Mouse (Mus musculus) WW6 (cell line): ENCODE data around the gene Gk.

Experiments used
- DNase-seq: peaks from one replicate; pipeline ENCODE4 v3.0.0-alpha.2; 2013; ENCODE audit warnings: low read depth, low spot score

The Gk gene

DNA sequence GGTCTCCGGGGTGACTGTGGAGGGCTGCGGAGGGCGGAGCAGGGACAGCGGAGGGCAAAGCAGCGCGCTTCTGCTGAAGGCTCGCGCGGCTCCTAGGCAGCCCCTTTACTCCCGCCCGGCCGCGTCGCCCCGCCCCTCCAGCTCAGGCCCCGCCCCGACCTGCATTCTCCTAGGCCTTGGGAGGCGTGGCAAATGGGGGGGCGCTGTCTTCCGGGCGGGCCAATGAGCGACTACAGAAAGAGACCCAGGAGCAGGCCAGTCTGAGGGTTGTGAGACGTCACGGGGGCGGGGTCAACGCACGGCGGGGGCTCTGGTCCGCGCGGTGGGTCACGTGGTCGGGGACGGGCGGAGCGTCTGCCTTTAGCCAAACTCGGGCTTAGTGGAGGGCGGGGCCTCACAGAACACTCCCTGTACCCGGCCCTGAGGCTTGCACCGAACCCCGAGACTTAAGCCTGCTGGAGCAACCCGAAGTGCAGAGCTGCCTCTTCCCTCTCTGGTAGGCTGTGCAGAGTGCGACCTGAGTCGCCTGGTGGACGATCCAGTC, at the start of gene Gk:
TSS of gene Gk (minus strand) at position 276 of the 544 bp plus-strand sequence.
- peak; percentile 76 for DNase-seq

- DNase-seq = no peak
Observed at GRCm38 (mm10) chrX:85804706-85805376, 28.2 kb upstream of the Gk start.

- no peak for DNase-seq
Observed at GRCm38 (mm10) chrX:85803006-85803405, 26.4 kb upstream of the Gk start.

- DNase-seq = no peak
Observed at GRCm38 (mm10) chrX:85797449-85797848, 20.8 kb upstream of the Gk start.

GRCm38 (mm10) chrX:85778346-85778745, 1.7 kb upstream of the Gk start:
- no peak for DNase-seq

- DNase-seq = peak; percentile 31
Observed at GRCm38 (mm10) chrX:85777141-85777540, 522 bp upstream of the Gk start.

DNA sequence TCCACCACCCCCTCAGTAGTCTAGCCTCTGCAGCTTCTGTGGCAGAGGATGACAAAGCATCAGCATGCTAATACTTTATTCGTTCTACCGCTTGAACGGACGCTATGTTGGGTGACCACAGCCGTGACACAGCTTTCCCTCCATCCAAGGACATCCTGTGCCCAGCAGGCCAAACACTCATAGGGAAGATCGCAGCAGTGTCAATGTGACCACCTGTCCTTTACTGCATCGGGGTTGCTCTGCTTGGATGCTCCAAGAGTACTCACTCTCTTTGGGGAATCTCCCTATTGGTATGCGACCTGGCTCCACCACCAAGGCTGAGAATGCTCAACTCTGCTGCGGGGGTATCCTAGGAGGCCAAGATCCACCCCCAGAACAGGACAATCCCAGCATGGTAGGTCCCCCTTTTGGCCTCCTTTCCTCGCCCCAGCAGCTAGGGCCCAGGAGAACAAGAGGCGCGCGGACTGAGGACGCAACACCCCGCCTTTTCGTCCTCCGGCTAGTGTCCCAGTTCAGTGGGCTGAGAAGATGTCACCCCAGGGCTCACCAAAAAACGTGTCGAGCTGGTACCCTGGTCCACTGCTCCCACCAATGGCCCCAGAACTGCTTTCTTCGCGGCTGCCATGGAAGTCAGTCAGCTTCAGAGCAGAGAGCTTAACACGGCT, 608 bp downstream of the Gk start:
- peak; percentile 0 for DNase-seq

- DNase-seq = no peak
Observed at GRCm38 (mm10) chrX:85771303-85771702, 5.3 kb downstream of the Gk start.

DNA sequence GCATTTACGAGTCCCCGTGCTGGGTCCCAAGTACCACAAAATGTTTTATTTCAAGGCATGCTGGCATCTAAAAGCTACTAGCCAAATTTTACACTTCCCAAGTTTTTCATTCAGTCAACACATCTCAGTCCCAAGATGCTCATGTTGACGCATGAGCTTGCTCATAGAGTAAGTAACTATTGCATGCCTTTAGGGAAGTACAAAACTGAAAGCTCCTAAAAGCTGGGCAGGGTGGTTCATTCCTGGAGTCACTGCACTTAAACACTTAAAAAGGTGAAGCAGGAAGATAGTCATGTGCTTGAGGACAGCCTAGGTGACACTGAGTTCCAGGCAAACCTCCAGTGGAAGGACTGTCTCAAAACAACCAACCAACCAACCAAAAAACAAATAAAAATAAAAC, 5.9 kb downstream of the Gk start:
- DNase-seq = no peak

- no peak for DNase-seq
Observed at GRCm38 (mm10) chrX:85768578-85768977, 8.0 kb downstream of the Gk start.

GRCm38 (mm10) chrX:85756005-85756404, 20.6 kb downstream of the Gk start:
- DNase-seq = no peak

GRCm38 (mm10) chrX:85743837-85744236, 32.8 kb downstream of the Gk start:
- no peak for DNase-seq

DNA sequence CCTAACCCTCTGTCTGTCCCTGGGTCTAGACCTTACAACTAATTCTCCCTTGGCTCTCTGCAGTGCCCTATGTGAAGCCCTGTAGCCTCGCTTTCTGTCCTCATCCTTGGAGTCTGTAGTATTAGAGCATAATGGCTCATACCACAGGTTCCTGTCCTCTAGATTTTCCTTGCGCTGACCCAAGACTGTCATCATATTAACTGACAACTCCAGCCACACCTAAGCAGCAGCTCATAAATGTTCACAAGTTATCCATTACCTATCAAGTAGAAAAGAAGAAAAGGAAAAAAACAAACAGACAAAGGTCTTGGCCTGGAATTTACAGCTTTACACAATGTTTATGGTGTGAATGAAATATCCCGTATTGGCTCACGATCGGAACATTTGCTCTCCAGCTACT, 43.4 kb downstream of the Gk start:
- no peak for DNase-seq

DNA sequence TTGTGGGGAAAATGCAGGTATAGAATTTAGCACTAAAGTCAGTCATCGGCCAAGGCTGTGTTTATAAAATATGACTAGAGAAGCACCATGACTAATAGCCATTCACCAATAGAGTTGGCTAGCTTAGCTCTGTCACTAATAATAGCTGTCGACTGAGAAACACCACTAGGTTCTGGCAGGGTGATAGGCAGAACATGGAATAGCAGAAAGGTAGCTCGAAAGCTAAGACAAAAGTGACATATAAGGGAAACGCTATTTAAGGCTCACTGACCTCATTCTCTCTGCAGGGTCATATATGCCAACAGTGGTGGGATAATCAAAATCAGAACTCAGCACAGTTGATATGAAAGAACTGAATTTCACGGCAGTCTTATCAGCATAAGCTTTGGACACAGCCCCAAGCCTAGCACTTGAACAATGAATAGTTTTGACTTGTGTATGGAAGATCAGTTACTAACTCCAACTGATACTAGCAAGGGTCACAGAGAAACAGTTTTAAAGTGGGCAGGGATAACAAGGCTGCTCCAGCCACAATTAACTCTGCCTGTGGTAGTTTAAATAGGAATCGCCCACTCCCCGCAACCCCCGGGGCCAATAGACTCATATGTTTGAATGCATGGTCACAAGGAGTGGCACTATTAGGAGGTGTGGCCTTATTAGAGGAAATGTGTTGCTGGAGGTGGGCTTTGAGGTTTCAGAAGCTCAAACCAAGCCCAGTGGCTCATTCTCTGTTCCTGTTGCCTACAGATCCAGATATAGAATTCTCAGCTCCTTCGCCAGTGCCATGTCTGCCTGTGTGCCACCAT, 45.3 kb downstream of the Gk start:
- DNase-seq = no peak

DNA sequence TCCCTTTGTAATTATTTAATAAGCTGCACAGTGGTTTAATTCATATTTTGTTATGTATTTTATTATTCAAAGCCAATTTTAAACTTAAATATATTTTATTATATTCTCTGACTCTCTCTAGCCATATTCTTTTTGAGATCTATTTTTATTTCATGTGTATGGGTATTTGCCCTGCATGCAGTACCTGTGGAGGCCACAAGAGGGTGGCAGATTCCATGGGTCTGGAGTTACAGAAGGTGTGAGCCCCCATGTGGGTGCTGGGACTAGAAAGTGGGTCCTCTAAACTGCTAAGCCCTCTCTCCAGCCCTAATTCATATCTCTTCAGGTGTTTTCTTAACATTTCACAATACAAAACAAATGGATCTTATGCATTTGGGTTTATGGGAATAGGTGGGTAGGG, 55.4 kb downstream of the Gk start:
- no peak for DNase-seq

DNA sequence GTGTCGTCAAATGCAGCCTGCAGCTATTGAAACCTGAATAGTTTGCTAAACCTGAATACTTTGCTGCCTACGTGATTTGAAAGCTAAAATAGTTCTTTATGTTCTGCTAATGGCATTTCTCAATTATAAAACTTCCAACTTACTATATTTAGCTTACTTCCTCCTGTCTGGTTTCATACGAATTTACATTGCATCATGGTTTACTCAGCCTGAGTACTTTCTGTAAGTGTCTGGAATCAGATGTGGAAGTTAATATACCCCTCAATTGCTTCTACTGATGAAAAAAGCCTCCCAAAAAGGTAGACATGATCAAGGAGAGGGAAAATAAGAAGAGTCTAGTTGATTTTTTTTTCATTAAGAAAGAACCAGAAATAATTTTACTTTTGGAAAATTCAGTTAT, 66.2 kb downstream of the Gk start:
- DNase-seq = no peak

- DNase-seq = no peak
Observed at GRCm38 (mm10) chrX:85705715-85706114, 70.9 kb downstream of the Gk start.

DNA sequence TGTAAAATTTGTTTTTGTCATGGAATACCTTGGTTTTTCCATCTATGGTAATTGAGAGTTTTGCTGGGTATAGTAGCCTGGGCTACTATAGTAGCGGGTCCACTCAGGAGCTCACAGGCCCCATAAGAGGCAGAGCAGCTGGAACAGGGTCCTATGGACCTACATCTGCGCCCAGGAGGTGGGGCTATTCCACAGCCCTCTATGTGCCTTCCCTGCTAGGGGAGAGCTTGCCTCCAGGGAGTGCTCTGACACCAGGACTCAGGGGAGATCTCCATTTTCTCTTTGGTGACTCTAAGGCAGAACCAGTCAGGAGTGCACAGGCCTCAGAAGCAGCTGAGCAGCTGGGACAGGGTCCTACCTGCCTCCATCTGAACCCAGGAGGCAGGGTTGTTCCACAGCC, 92.9 kb downstream of the Gk start:
- no peak for DNase-seq

GRCm38 (mm10) chrX:85682125-85682524, 94.5 kb downstream of the Gk start:
- no peak for DNase-seq

DNA sequence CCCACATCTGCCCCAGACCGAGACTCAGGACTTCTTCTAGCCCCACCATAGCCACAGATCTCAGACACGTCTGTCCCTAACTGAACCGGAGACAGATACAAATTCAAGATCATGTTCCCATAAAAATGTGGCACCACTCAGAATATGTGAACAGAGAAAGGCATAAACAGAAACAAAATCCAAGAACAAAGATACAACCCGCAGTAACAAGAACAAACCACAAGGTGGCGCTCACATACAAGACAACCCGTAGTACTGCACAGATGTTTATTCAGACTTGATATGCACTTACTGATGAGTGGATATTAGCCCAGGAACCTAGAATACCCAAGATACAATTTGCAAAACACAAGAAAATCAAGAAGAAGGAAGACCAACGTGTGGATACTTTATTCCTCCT, 99.8 kb downstream of the Gk start:
- DNase-seq = peak; percentile 3
